Mouse (Mus musculus) testis, adult 2 months (tissue): ENCODE data around the gene Zdhhc14.

Experiments used
- CTCF ChIP-seq: fragments of 200-500 bp; IDR thresholded peaks from 2 replicates; pipeline ENCODE4 v1.5.1; 2012; ENCODE audit warnings: low read depth, mild to moderate bottlenecking, inconsistent platforms, low read length, moderate library complexity; ENCODE audit not compliant: control insufficient read depth, insufficient read depth, insufficient replicate concordance
- POLR2A ChIP-seq: fragments of 200-500 bp; IDR thresholded peaks from 2 replicates; pipeline ENCODE4 v1.6.1; 2012; ENCODE audit warnings: low read depth, mild to moderate bottlenecking, inconsistent platforms, low read length, moderate library complexity; ENCODE audit not compliant: control insufficient read depth

DNA sequence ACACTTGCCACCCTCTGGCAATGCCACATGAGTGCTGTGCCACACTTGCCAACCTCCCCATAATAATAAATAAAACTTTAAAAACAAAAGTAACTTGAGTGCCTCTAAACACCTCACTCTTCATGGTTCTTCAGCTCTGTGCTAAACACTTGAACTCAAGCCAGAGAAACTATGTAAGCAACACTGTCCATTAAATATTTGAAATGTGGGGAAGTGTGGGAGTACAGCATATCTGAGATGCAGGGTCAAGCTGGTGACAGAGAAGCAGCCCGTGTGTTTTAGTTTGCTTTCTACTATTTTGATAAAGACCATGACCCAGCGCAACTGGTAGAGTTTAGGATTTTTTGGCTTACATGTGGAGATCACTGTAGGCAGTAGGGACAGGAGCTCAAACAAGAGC, 100.7 kb downstream of the Zdhhc14 start:
- TF ChIP-seq CTCF (no peak), POLR2A (no peak)
